Mouse (Mus musculus): ENCODE data around the gene Bach2.

The Bach2 gene

GRCm38 (mm10) chr4:32358602-32359464 is 120.2 kb downstream of the Bach2 start:
- no peak for DNase-seq (ENCODE audit: low spot score)

DNA sequence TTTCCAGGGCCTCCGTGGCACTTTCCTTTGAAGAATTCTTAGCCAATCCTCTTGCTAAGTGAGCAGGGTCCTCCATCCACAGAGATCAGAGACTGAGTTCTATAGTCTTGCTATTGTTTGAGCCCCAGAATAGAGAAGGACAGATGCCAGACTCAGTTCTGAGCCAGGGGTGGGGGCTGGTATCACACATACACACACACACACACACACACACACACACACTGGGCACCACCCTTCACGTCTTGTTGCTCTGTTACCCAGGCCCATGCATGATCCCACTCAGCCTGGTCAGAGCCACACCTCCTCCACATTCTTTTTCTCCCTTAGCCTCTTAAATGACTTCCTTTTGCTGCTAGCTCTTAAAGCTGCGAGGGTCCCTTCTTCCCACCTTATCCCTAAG is 121.0 kb downstream of the Bach2 start:
- DNase-seq (ENCODE audit: low spot score) = no peak

DNA sequence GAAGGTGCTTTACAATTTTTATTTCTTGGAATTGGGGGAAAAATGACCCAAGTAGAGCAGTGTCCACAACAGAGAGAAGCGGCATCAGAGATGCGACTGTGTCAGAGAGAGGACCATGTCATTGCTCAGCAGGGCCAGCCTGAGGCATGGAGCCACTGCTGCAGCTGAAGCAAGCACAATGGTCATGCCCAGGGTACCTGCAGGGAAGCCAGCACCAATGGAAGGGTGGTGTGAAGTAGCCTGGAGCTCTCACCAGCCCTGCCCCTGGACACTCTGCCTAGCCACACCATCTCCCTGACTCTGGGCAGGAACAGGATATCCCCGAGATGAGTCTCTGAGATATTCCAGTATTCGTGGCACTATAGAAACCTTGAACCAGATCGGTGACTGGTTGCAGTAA is 121.9 kb downstream of the Bach2 start:
- DNase-seq (ENCODE audit: low spot score) = no peak

- peak; percentile 94 for DNase-seq (ENCODE audit: low spot score)
These were observed 124.9 kb downstream of the Bach2 start for GRCm38 (mm10) chr4:32363488-32363984.

DNA sequence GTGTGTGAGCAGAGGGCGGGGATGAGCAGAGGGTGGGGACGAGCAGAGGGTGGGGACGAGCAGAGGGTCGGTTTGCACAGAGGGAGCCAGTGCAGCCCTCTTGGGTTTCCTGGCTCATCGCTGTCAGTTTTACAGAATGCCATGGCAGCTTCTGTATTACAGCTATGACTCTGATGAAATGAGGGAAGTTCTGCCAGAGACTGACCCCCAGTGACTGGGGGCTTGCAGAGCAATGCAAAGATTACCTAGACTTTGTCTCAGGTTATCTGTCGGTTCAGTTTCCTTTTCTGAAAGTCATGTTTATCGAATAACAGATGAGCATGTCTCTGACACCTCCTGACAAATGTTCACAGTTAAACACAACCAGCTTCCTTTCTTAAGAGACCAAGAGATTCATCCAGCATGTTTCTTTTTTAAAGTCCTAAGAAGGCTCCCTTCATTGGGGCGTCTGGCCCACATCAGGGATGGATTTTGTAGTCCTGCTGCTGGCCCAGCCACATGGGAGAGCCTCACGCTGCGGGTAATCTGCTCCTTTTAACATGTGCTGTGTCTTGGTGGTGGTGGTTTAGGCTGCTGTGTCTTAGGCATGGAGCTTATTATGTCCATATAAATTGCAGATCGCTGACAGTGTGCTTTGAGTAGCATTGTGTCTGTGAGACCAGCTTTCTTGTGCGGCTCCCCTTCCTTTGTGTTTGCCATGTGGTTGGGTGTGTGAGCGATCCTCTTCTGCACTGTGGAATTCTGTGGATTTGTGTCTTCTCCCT is 126.7 kb downstream of the Bach2 start:
- peak; percentile 48 for DNase-seq (ENCODE audit: low spot score)

DNA sequence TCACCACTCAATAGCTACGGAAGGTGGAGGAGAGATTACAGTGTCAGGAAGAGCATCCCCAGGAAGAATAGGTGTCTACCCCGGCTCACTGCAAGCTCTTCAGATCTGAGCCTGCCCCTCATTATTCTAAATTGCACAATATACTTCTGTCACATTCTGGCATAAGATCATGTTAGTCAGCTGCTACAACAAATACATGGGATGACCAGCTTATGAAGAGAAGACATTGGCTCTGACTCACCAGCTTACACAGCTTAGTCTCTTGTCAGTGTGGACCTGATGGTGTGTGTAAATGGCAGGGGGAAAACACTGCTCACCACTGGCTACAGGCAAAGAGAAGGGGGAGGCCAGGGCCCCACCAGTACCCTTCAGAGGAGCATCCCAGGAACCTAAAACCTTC is 127.6 kb downstream of the Bach2 start:
- no peak for DNase-seq (ENCODE audit: low spot score)

DNA sequence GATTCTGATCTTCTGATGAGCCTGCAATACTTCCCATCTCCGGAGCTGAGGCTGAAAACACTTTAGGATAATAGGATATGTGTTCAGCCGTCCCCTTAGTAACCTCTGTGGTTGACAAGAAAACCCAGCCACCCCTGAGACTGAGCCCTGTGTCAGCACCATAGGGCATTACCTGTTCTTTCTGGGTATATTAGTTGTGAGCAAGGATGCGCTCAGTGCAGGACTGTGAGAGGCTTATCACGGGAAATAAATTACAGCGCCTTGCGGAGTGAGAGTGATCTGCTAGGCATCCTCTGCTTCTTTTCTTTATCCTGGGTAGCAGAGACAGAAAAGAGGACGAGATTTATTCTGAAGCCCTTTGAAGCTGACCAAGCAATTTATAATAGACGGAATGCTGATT is 129.7 kb downstream of the Bach2 start:
- DNase-seq (ENCODE audit: low spot score) = no peak

DNA sequence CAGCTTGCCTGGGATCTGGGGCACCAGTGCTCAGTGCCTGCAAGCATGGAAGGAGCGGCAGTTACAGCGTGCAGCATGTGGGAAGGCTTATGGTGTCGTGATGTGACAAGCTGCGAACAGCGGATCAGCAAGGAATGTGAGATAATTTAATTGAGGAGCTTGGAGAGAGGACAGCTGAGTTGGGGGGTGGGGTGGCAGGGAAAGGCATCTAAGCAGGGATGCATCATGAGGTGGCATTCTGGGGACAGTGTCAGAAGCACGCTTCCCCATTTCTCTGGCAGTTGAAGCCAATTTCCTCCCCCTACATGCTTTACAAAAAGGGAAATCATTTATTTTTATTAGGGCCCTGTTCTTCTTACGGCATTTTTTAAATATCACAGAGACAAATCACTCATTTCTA is 134.5 kb downstream of the Bach2 start:
- no peak for DNase-seq (ENCODE audit: low spot score)

DNA sequence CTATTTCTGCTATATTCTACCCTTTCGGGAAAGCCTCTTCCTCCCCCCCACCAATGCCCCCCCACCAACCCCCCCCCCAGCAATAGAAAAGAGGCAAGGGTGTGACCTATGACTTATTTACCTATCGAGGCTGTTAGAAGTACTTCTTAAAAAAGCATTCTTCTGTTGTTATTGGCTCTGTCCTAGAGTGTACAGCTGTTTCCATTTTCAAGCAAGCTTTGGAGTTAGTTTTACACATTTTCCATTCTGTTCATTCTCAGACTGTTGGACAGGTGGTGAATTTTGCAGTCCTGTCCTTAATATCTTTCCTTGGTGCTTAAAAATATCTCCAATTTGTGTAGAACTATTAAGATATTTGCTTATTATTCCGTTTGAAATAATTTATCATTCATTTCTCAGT is 134.9 kb downstream of the Bach2 start:
- no peak for DNase-seq (ENCODE audit: low spot score)

DNA sequence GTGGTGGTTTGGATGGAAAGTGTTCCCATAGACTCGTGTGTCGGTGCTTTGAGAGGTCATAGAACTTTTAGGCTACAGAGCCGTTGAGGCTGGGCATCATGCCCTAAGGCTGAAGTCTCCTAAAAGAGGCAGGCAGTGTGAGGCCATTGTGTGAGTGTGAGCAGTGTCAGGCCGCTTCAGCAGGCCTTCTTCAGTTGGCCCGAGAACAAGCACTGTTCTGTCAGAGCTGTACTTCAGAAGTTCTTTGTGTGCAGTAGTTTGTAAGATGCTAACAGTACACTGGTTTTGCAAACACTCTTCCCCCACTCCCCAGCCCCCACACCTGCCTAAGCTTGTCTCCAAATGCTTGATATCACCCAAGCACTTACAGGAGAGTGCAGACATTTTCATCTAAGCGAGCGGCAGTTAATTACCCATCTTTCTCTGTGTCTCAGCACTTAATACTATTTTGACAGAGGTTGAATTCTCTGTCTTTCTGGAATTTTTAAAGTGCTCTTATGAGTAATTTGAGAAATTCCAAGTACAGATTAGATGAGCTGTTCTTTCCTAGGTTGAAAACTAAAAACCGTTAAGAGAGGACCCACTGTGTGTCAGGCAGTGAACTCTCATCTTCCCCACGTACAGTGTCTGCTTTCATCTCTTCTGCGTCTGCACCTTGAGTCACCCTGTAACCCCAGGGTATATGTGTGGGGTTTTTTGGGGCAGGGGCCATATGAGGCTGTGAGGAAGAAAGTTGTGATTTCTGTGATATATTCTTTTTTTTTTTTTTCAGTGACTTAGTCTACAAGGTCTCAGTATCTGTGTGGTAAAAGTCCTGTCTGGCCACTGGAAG is 136.4 kb downstream of the Bach2 start:
- peak; percentile 35 for DNase-seq (ENCODE audit: low spot score)

GRCm38 (mm10) chr4:32375721-32376526 is 137.3 kb downstream of the Bach2 start:
- no peak for DNase-seq (ENCODE audit: low spot score)

DNA sequence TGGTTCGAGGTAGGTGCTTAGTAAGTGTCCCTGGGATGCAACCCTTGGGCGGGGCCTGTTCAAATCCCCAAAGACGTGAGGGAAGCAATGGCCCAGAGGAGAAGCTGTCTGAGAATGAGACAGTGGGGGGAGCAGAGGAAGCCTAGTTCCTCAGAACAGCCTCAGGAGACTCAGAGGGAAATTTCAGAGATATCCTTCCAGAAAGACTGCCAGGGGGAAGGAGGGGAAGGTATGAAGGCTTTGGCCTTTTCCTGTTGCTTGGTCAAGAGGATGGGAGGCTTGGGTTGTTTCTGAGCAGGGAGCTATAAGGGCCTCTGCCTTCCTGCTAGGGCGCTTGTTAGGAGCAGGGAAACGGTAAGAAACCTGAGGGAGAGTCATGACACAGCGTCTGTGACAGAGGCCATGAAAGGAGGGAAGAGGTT is 137.9 kb downstream of the Bach2 start:
- DNase-seq (ENCODE audit: low spot score) = no peak

- DNase-seq (ENCODE audit: low spot score) = no peak
These were observed 140.5 kb downstream of the Bach2 start for GRCm38 (mm10) chr4:32379140-32379539.

DNA sequence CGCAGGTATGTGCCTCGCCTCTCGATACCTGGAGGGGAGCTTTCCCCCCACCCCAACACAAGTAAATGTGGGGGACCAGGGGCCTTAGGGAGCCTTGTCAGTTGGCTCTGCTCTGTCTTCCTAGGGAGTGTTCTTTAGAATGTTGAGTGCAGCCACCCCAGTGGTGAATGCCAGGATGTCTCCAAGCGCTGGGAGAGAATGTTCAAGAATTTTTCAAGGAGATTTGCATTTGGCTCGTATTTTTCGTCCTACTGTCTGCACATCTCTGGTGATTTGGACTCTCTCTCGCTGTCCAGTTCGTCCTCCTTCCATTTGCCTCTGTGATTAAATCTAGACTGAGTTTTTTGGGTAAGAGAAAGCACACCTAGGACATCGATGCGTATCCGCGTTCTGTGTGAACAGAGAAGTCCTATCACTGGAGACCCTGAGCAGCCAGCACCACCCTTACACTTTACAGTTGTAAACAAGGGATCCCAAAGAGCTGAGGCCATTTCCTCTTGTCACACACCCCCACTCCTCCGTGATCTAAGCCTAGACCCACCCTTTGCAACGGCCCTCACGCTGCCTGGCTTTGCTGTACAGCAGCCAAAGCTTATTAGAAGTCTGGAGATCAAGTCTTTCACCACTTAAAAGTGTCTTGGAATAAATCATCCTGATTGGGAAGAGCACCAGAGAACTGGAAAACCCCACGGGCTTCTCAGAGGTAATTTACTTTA is 143.2 kb downstream of the Bach2 start:
- DNase-seq (ENCODE audit: low spot score) = no peak

GRCm38 (mm10) chr4:32385121-32385520 is 146.5 kb downstream of the Bach2 start:
- no peak for DNase-seq (ENCODE audit: low spot score)

- DNase-seq (ENCODE audit: low spot score) = no peak
These were observed 147.0 kb downstream of the Bach2 start for GRCm38 (mm10) chr4:32385623-32386022.

DNA sequence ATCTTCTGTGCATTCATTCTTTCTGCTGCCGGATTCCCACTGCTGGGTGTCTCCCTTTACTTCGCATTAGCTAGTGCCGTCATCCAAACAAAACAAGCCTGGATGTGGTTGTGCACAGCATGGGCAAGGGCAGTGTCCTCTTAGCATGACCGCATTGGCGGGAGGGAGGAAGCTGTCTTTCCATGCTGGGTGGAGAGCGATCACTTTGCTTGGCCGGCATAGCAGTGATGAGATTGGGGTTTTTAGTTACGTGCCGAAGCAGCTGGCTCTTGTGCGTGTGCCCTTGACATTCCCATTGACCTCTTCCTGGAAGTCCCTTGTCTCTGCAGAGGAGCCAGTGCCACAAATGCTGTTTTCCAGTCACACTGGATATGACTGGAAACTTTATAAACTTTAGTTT is 147.7 kb downstream of the Bach2 start:
- no peak for DNase-seq (ENCODE audit: low spot score)

DNA sequence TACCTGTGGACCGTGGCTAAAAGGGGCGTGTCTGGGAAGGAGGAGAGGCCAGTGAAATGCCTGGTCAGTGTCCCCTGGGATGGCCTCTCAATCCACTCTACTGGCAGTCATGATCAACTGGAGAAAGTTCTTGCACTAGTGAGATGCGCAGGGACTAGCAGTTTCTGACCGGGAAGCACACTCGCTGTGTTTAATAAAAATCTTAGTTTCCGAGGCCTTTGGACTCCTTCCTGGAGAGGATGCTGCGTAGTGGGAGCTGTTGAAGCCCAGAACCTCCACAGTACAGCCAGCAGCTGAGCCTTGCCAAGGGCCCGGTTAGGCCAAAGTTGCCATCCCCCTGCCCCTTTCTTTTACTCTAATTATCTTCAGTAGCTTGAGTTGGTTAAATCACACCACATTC is 148.3 kb downstream of the Bach2 start:
- no peak for DNase-seq (ENCODE audit: low spot score)

DNA sequence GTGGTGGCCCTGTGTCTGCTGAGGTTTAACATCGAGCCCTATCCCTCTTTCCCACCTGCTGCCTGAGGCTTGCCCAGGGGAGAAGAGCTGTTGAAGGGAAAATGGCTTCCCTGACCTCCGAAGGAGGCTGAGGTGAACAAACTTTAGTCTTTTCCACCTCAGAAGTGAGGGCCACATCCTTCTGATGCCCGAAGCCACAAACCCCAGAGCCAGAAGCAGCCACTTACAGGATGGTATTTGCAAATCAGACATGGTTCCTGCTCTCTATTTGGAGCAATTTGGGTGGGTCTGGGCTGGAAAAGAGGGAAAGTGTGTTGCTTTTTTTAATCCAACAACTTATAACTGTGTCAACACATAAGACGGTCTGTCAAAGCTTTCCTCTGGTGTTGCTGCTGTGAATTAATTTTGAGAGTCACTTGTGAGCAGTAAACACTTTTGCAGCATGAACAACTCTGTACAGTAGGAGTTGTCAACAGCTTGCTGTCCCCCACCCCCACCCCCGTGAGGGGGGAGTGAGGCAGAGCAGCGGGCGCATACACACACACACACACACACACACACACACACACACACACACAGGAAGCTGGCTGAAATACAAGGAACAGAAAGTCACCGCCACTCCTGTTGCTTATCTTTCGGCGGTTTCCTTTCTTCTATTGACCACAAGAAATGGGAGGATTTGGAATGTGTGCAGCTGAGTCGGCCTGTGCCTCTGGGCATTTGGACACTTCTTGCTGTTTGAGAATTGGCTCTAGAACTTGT is 149.1 kb downstream of the Bach2 start:
- peak; percentile 84 for DNase-seq (ENCODE audit: low spot score)

GRCm38 (mm10) chr4:32388564-32388963 is 150.0 kb downstream of the Bach2 start:
- DNase-seq (ENCODE audit: low spot score) = peak; percentile 56
